Mouse (Mus musculus): ENCODE data around the gene Cdk17. TPM values are rescaled to one million over a fixed set of nuclear protein-coding genes. Genes with fewer than 3 reads are reported as not detected.

Gene Cdk17
- polyA plus RNA-seq, 1 experiment from 2014 or later: 34.4 TPM

- Histone ChIP-seq H3K4me1 (replicated peaks; ENCODE audit: control insufficient read depth, insufficient read depth, low read length) (no peaks in the 10 kb centered on the region), H3K4me2 (ENCODE audit: low read depth, low read length, severe bottlenecking) (no peak overlapping the region), H3K9ac (ENCODE audit: low read length) (no peak overlapping the region), H3K27me3 (ENCODE audit: control insufficient read depth, insufficient read depth, low read length) (no peaks in the 10 kb centered on the region), H3K9me3 (ENCODE audit: control insufficient read depth, low read length) (peaks cover 2% of the 10 kb centered on the region; the same call in 1 of the 2 replicates), H3K36me3 (ENCODE audit: control insufficient read depth, insufficient read depth, low read length) (peaks cover 14% of the 10 kb centered on the region), H3K4me3 (ENCODE audit: low read depth, low read length) (no peak overlapping the region), H3K27ac (ENCODE audit: low read depth, low read length) (no peak overlapping the region)
- ATAC-seq (replicated peaks; ENCODE audit: low FRiP score): no peak
- 86% methylated on average over 4 of the region's 4 CpGs for WGBS
- no peak for DNase-seq (ENCODE audit: low spot score)
These were observed 53.6 kb downstream of the Cdk17 start for GRCm38 (mm10) chr10:93214251-93214650.

DNA sequence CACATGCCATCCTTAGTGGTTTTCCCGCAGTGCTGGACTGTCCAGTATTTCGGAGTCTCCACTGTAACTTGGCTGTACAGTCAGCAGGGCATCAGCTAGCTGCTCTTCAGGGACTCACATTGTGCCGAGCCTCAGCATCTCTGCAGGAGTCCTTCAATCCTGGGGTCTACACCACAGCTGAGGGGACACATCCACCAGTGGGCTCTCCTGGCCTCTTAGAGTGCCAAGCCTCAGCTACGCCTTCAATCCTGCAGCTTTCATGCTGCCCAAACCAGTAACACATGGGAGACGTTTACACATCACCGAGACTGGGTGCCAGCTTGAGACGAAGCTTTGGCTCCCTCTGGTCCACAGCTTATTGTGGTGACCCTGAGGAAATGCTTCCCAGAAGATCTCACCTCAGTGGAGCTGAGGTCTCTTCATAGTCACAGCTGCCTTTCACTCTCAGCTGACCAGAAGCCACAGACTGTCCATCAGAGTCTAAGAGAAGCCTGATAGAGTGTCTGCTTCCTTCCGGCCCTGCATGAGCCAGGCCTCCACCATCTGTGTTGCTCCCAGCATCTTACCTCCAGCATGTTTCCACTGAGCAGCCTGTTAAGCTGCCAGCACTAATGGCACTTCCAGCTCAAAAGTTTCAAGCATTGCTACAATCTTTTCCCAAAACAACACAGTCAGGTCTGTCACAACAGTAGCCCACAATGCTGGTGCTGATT lies 54.5 kb downstream of the Cdk17 start:
- no peaks in the 10 kb centered on the region for H3K4me1 ChIP-seq (replicated peaks; ENCODE audit: control insufficient read depth, insufficient read depth, low read length)
- H3K36me3 ChIP-seq (ENCODE audit: control insufficient read depth, insufficient read depth, low read length): peaks cover 14% of the 10 kb centered on the region
- H3K4me3 ChIP-seq (ENCODE audit: low read depth, low read length): no peak overlapping the region
- no peak overlapping the region for H3K27ac ChIP-seq (ENCODE audit: low read depth, low read length)
- no peak overlapping the region for H3K9ac ChIP-seq (ENCODE audit: low read length)
- peaks cover 2% of the 10 kb centered on the region; the same call in 1 of the 2 replicates for H3K9me3 ChIP-seq (ENCODE audit: control insufficient read depth, low read length)
- ATAC-seq (replicated peaks; ENCODE audit: low FRiP score) (no peak), DNase-seq (ENCODE audit: low spot score) (no peak)
- 89% methylated on average over 8 of the region's 8 CpGs for WGBS
- no peak overlapping the region for H3K4me2 ChIP-seq (ENCODE audit: low read depth, low read length, severe bottlenecking)
- H3K27me3 ChIP-seq (ENCODE audit: control insufficient read depth, insufficient read depth, low read length): no peaks in the 10 kb centered on the region

- no peak overlapping the region for H3K9ac ChIP-seq (ENCODE audit: low read length)
- no peak overlapping the region for H3K27ac ChIP-seq (ENCODE audit: low read depth, low read length)
- no peaks in the 10 kb centered on the region for H3K36me3 ChIP-seq (ENCODE audit: control insufficient read depth, insufficient read depth, low read length)
- ATAC-seq (replicated peaks; ENCODE audit: low FRiP score) (no peak), DNase-seq (ENCODE audit: low spot score) (no peak)
- no peaks in the 10 kb centered on the region for H3K9me3 ChIP-seq (ENCODE audit: control insufficient read depth, low read length)
- no peak overlapping the region for H3K4me3 ChIP-seq (ENCODE audit: low read depth, low read length)
- WGBS: 86% methylated on average over 6 of the region's 6 CpGs
- H3K4me1 ChIP-seq (replicated peaks; ENCODE audit: control insufficient read depth, insufficient read depth, low read length): no peaks in the 10 kb centered on the region
- H3K27me3 ChIP-seq (ENCODE audit: control insufficient read depth, insufficient read depth, low read length): no peaks in the 10 kb centered on the region
- no peak overlapping the region for H3K4me2 ChIP-seq (ENCODE audit: low read depth, low read length, severe bottlenecking)
These were observed 65.1 kb downstream of the Cdk17 start for GRCm38 (mm10) chr10:93225751-93226150.

- ATAC-seq (replicated peaks; ENCODE audit: low FRiP score) (no peak), DNase-seq (ENCODE audit: low spot score) (no peak)
- H3K4me3 ChIP-seq (ENCODE audit: low read depth, low read length): no peak overlapping the region
- no peaks in the 10 kb centered on the region for H3K27me3 ChIP-seq (ENCODE audit: control insufficient read depth, insufficient read depth, low read length)
- H3K9me3 ChIP-seq (ENCODE audit: control insufficient read depth, low read length): no peaks in the 10 kb centered on the region
- WGBS: 68% methylated on average over 8 of the region's 8 CpGs
- H3K27ac ChIP-seq (ENCODE audit: low read depth, low read length): no peak overlapping the region
- no peaks in the 10 kb centered on the region for H3K4me1 ChIP-seq (replicated peaks; ENCODE audit: control insufficient read depth, insufficient read depth, low read length)
- H3K36me3 ChIP-seq (ENCODE audit: control insufficient read depth, insufficient read depth, low read length): no peaks in the 10 kb centered on the region; the same call in 1 of the 2 replicates
- no peak overlapping the region for H3K9ac ChIP-seq (ENCODE audit: low read length)
- H3K4me2 ChIP-seq (ENCODE audit: low read depth, low read length, severe bottlenecking): no peak overlapping the region
These were observed 67.2 kb downstream of the Cdk17 start for GRCm38 (mm10) chr10:93227921-93228320.

DNA sequence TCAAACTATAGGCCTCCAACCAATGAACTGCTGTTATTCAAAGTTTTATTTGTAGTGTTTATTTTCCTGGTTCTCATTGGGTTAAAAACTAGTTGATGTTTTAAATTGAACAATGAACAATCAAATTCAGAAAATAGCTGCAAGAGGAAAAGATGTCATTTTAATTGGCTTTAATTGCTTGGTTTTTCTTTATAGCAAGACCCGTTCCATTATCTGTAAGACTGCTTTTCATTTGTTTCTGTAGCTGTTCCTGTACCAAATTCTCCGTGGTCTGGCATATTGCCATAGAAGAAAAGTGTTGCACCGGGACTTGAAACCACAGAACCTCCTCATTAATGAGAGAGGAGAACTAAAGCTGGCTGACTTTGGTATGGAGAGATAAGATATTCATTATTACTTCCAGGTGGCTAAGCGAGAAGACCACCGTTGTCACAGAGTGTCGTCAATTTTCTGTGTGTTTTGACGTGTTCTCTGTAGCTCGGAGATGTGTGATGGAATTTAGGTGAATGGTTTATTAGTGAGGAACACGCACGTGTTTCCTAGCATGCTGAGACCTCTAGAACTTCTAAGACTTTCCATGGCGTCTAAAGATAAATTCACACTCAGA lies 67.8 kb downstream of the Cdk17 start:
- Histone ChIP-seq H3K27ac (ENCODE audit: low read depth, low read length) (no peak overlapping the region), H3K9ac (ENCODE audit: low read length) (no peak overlapping the region), H3K27me3 (ENCODE audit: control insufficient read depth, insufficient read depth, low read length) (no peaks in the 10 kb centered on the region), H3K4me1 (replicated peaks; ENCODE audit: control insufficient read depth, insufficient read depth, low read length) (no peaks in the 10 kb centered on the region), H3K36me3 (ENCODE audit: control insufficient read depth, insufficient read depth, low read length) (no peaks in the 10 kb centered on the region; the same call in 1 of the 2 replicates), H3K4me2 (ENCODE audit: low read depth, low read length, severe bottlenecking) (no peak overlapping the region), H3K9me3 (ENCODE audit: control insufficient read depth, low read length) (no peaks in the 10 kb centered on the region), H3K4me3 (ENCODE audit: low read depth, low read length) (no peak overlapping the region)
- ATAC-seq (replicated peaks; ENCODE audit: low FRiP score) (no peak), DNase-seq (ENCODE audit: low spot score) (no peak)
- WGBS: 87% methylated on average over 11 of the region's 11 CpGs

DNA sequence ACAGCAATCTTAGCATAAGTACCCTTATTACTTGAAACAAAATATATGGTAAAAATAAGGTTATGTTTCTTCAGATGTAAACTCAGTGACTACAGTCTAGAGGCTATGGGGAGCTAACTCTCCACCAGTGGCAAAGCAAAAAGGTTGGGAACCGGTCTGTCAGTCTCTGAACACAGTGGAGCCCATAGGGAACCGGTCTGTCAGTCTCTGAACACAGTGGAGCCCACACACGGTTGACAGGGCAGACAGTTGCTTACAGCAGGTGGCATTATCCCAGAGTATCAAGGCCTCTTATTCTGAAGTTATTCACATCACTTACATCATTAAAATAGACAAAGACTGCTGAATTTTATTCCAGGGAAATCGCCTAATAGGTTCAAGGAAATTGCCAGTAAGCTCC lies 70.8 kb downstream of the Cdk17 start:
- H3K27me3 ChIP-seq (ENCODE audit: control insufficient read depth, insufficient read depth, low read length): no peaks in the 10 kb centered on the region
- no peak overlapping the region for H3K4me3 ChIP-seq (ENCODE audit: low read depth, low read length)
- H3K4me1 ChIP-seq (replicated peaks; ENCODE audit: control insufficient read depth, insufficient read depth, low read length): no peaks in the 10 kb centered on the region
- H3K4me2 ChIP-seq (ENCODE audit: low read depth, low read length, severe bottlenecking): no peak overlapping the region
- H3K9me3 ChIP-seq (ENCODE audit: control insufficient read depth, low read length): no peaks in the 10 kb centered on the region
- no peak overlapping the region for H3K9ac ChIP-seq (ENCODE audit: low read length)
- DNase-seq (ENCODE audit: low spot score): no peak
- ATAC-seq (replicated peaks; ENCODE audit: low FRiP score): no peak
- no peaks in the 10 kb centered on the region; the same call in 1 of the 2 replicates for H3K36me3 ChIP-seq (ENCODE audit: control insufficient read depth, insufficient read depth, low read length)
- 77% methylated on average over 4 of the region's 4 CpGs for WGBS
- H3K27ac ChIP-seq (ENCODE audit: low read depth, low read length): no peak overlapping the region

- no peaks in the 10 kb centered on the region for H3K9me3 ChIP-seq (ENCODE audit: control insufficient read depth, low read length)
- no peak for ATAC-seq (replicated peaks; ENCODE audit: low FRiP score)
These were observed 71.2 kb downstream of the Cdk17 start for GRCm38 (mm10) chr10:93231893-93232292.

GRCm38 (mm10) chr10:93233665-93234194 lies 73.1 kb downstream of the Cdk17 start:
- no peaks in the 10 kb centered on the region for H3K27me3 ChIP-seq (ENCODE audit: control insufficient read depth, insufficient read depth, low read length)
- H3K4me2 ChIP-seq (ENCODE audit: low read depth, low read length, severe bottlenecking): no peak overlapping the region
- H3K9ac ChIP-seq (ENCODE audit: low read length): no peak overlapping the region
- H3K9me3 ChIP-seq (ENCODE audit: control insufficient read depth, low read length): no peaks in the 10 kb centered on the region
- DNase-seq (ENCODE audit: low spot score) (no peak), ATAC-seq (replicated peaks; ENCODE audit: low FRiP score) (no peak)
- 93% methylated on average over 6 of the region's 6 CpGs for WGBS
- no peaks in the 10 kb centered on the region; the same call in 1 of the 2 replicates for H3K36me3 ChIP-seq (ENCODE audit: control insufficient read depth, insufficient read depth, low read length)
- H3K4me1 ChIP-seq (replicated peaks; ENCODE audit: control insufficient read depth, insufficient read depth, low read length): no peaks in the 10 kb centered on the region
- H3K27ac ChIP-seq (ENCODE audit: low read depth, low read length): no peak overlapping the region
- no peak overlapping the region for H3K4me3 ChIP-seq (ENCODE audit: low read depth, low read length)

More at GRCm38 (mm10) chr10:93231893-93232292, 71.2 kb downstream of the Cdk17 start:
- H3K4me2 ChIP-seq (ENCODE audit: low read depth, low read length, severe bottlenecking): no peak overlapping the region
- 96% methylated on average over 5 of the region's 5 CpGs for WGBS
- H3K9ac ChIP-seq (ENCODE audit: low read length): no peak overlapping the region
- no peaks in the 10 kb centered on the region for H3K4me1 ChIP-seq (replicated peaks; ENCODE audit: control insufficient read depth, insufficient read depth, low read length)
- H3K4me3 ChIP-seq (ENCODE audit: low read depth, low read length): no peak overlapping the region
- H3K27ac ChIP-seq (ENCODE audit: low read depth, low read length): no peak overlapping the region
- DNase-seq (ENCODE audit: low spot score): no peak
- no peaks in the 10 kb centered on the region; the same call in 1 of the 2 replicates for H3K36me3 ChIP-seq (ENCODE audit: control insufficient read depth, insufficient read depth, low read length)
- no peaks in the 10 kb centered on the region for H3K27me3 ChIP-seq (ENCODE audit: control insufficient read depth, insufficient read depth, low read length)
